Mouse (Mus musculus) CD4-positive naive resting alpha-beta T cell, adult 76 days (primary cell): ENCODE results near the gene Cfp. TPM values are rescaled to one million over a fixed set of nuclear protein-coding genes. Genes with fewer than 3 reads are reported as not detected.

Experiments used
- total RNA-seq: library from RNA; stranded (reverse); gene quantifications from one replicate; pipeline ENCODE4 v1.2.4, GENCODE M21; 2023

The Cfp gene
- total RNA-seq: 22.7 TPM

GRCm38 (mm10) chrX:20931364-20931763, at the start of gene Cfp:
Cfp (minus strand) TSS chrX:20931555.

GRCm38 (mm10) chrX:20961477-20962378, 30.4 kb upstream of the Cfp start, which contains the start of gene Uxt:
Uxt (minus strand) TSS chrX:20962017.

GRCm38 (mm10) chrX:20950191-20950880, 19.0 kb upstream of the Cfp start, which contains the start of gene Elk1:
Elk1 (minus strand) TSS chrX:20950608.

GRCm38 (mm10) chrX:20920844-20921364, 10.5 kb downstream of the Cfp start, which contains the start of gene Syn1:
Syn1 (minus strand) TSS chrX:20921004.

Other genes with a start within 250 kb of the Cfp start
- 74.2 TPM for gene Cdk16, start 243.6 kb downstream of the Cfp start, total RNA-seq
- 13.4 TPM for gene Usp11, start 227.6 kb downstream of the Cfp start, total RNA-seq
- gene Araf, start 133.7 kb downstream of the Cfp start, total RNA-seq: 155 TPM
- 0.97 TPM for gene Timp1, start 61.4 kb downstream of the Cfp start, total RNA-seq
- not detected for gene Syn1, start 10.6 kb downstream of the Cfp start, total RNA-seq
- 17.1 TPM for gene Elk1, start 19.1 kb upstream of the Cfp start, total RNA-seq
- 39.2 TPM for gene Uxt, start 30.5 kb upstream of the Cfp start, total RNA-seq
- gene Zfp182, start 130.8 kb upstream of the Cfp start, total RNA-seq: 24.6 TPM
- gene Spaca5, start 136.9 kb upstream of the Cfp start, total RNA-seq: not detected
- gene Zfp300, start 158.0 kb upstream of the Cfp start, total RNA-seq: 1.1 TPM
- gene Ssxa1, start 184.3 kb upstream of the Cfp start, total RNA-seq: not detected
- gene Gm21876, start 244.1 kb upstream of the Cfp start, total RNA-seq: not detected